Mouse (Mus musculus): ENCODE measurements around the gene Vim. TPM values are rescaled to one million over a fixed set of nuclear protein-coding genes. Genes with fewer than 3 reads are reported as not detected.
"Not testable (repeated sequence)": the region's sequence is repeated elsewhere in the genome, so short reads cannot be mapped to it uniquely, and the experiment has no call there.

The Vim gene
- polyA plus RNA-seq, 2 experiments = 70.8 to 98.0 TPM

DNA sequence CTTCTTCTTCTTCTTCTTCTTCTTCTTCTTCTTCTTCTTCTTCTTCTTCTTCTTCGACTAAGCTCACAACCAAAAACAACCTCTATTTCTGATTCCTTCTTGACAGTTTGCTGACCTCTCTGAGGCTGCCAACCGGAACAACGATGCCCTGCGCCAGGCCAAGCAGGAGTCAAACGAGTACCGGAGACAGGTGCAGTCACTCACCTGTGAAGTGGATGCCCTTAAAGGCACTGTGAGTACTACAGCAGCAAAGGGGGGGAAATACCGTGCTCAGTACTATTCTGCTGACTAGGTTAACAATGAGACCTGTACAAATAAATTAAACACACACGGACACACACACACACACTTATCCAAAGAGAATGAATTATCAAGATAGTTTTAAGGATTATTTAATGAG lies 5.6 kb downstream of the Vim start:
- Histone ChIP-seq H3K27me3 (ENCODE audit: control insufficient read depth, insufficient read depth, low read length) (peaks cover 19% of the 10 kb centered on the region), H3K9me3 (ENCODE audit: control insufficient read depth, low read length) (no peaks in the 10 kb centered on the region), H3K4me3 (ENCODE audit: insufficient read depth in 1 of 2, low read depth in 2 of 2, low read length in 2 of 2) (no peak overlapping the region), H3K4me2 (ENCODE audit: low read depth) (no peak overlapping the region), H3K27ac (no peak overlapping the region), H3K4me1 (replicated peaks; ENCODE audit: control insufficient read depth in 2 of 2, insufficient read depth in 2 of 2, low read length in 1 of 2) (peaks cover 0 to 10% of the 10 kb centered on the region in 2 experiments; a peak in 3 of 4 replicates), H3K36me3 (replicated peaks; ENCODE audit: control insufficient read depth, insufficient read depth, low read depth) (no peaks in the 10 kb centered on the region), H3K9ac (replicated peaks) (no peak overlapping the region)
- ATAC-seq (ENCODE audit: insufficient read depth) (no peak), DNase-seq (ENCODE audit: low read depth in 3 of 3, low spot score in 3 of 3) (no peak)
- WGBS (ENCODE audit: insufficient replicate concordance) = 78% methylated on average over 8 of the region's 8 CpGs
- TF ChIP-seq EP300 (IDR thresholded peaks at IDR 0.05; ENCODE audit: low read depth) (no peak), CTCF (IDR thresholded peaks at IDR 0.05; ENCODE audit: low read depth) (no peak)

GRCm38 (mm10) chr2:13579991-13580390 lies 6.3 kb downstream of the Vim start:
- no peak for ATAC-seq (ENCODE audit: insufficient read depth)
- H3K27ac ChIP-seq = no peak overlapping the region
- H3K4me1 ChIP-seq (replicated peaks; ENCODE audit: control insufficient read depth in 2 of 2, insufficient read depth in 2 of 2, low read length in 1 of 2) = peaks cover 0 to 5% of the 10 kb centered on the region in 2 experiments; a peak in 3 of 4 replicates
- 49% methylated on average over 11 of the region's 11 CpGs for WGBS (ENCODE audit: insufficient replicate concordance)
- TF ChIP-seq EP300 (IDR thresholded peaks at IDR 0.05; ENCODE audit: low read depth) = no peak
- TF ChIP-seq CTCF (IDR thresholded peaks at IDR 0.05; ENCODE audit: low read depth) = peak; percentile 78
- no peak overlapping the region for H3K4me3 ChIP-seq (ENCODE audit: insufficient read depth in 1 of 2, low read depth in 2 of 2, low read length in 2 of 2)
- no peaks in the 10 kb centered on the region for H3K9me3 ChIP-seq (ENCODE audit: control insufficient read depth, low read length)
- no peak overlapping the region for H3K9ac ChIP-seq (replicated peaks)
- DNase-seq (ENCODE audit: low read depth in 3 of 3, low spot score in 3 of 3) = no peak
- no peak overlapping the region for H3K4me2 ChIP-seq (ENCODE audit: low read depth)
- H3K36me3 ChIP-seq (replicated peaks; ENCODE audit: control insufficient read depth, insufficient read depth, low read depth) = no peaks in the 10 kb centered on the region
- peaks cover 13% of the 10 kb centered on the region for H3K27me3 ChIP-seq (ENCODE audit: control insufficient read depth, insufficient read depth, low read length)

- Histone ChIP-seq H3K4me1 (replicated peaks; ENCODE audit: control insufficient read depth in 2 of 2, insufficient read depth in 2 of 2, low read length in 1 of 2) (no peaks in the 10 kb centered on the region), H3K4me3 (ENCODE audit: insufficient read depth in 1 of 2, low read depth in 2 of 2, low read length in 2 of 2) (no peak overlapping the region), H3K4me2 (ENCODE audit: low read depth) (no peak overlapping the region), H3K9me3 (ENCODE audit: control insufficient read depth, low read length) (no peaks in the 10 kb centered on the region), H3K9ac (replicated peaks) (no peak overlapping the region), H3K27me3 (ENCODE audit: control insufficient read depth, insufficient read depth, low read length) (no peaks in the 10 kb centered on the region), H3K27ac (no peak overlapping the region), H3K36me3 (replicated peaks; ENCODE audit: control insufficient read depth, insufficient read depth, low read depth) (no peaks in the 10 kb centered on the region)
- ATAC-seq (ENCODE audit: insufficient read depth) = no peak
- DNase-seq (ENCODE audit: low read depth in 3 of 3, low spot score in 3 of 3) = no peak
- TF ChIP-seq CTCF (IDR thresholded peaks at IDR 0.05; ENCODE audit: low read depth) = no peak
- no peak for TF ChIP-seq EP300 (IDR thresholded peaks at IDR 0.05; ENCODE audit: low read depth)
- 50% methylated on average over 3 of the region's 3 CpGs for WGBS (ENCODE audit: insufficient replicate concordance)
These were observed 8.5 kb downstream of the Vim start for GRCm38 (mm10) chr2:13582184-13582583.

GRCm38 (mm10) chr2:13583746-13584145 lies 10.0 kb downstream of the Vim start:
- H3K9ac ChIP-seq (replicated peaks); H3K36me3 ChIP-seq (replicated peaks; ENCODE audit: control insufficient read depth, insufficient read depth, low read depth); H3K9me3 ChIP-seq (ENCODE audit: control insufficient read depth, low read length); ATAC-seq (ENCODE audit: insufficient read depth); H3K27ac ChIP-seq; H3K4me2 ChIP-seq (ENCODE audit: low read depth); H3K4me3 ChIP-seq (ENCODE audit: insufficient read depth in 1 of 2, low read depth in 2 of 2, low read length in 2 of 2); DNase-seq (ENCODE audit: low read depth in 3 of 3, low spot score in 3 of 3); H3K4me1 ChIP-seq (replicated peaks; ENCODE audit: control insufficient read depth in 2 of 2, insufficient read depth in 2 of 2, low read length in 1 of 2); H3K27me3 ChIP-seq (ENCODE audit: control insufficient read depth, insufficient read depth, low read length): not testable (repeated sequence)

GRCm38 (mm10) chr2:13593328-13593727 lies 19.6 kb downstream of the Vim start:
- no peaks in the 10 kb centered on the region for H3K4me1 ChIP-seq (replicated peaks; ENCODE audit: control insufficient read depth in 2 of 2, insufficient read depth in 2 of 2, low read length in 1 of 2)
- no peak overlapping the region for H3K4me3 ChIP-seq (ENCODE audit: insufficient read depth in 1 of 2, low read depth in 2 of 2, low read length in 2 of 2)
- no peak overlapping the region for H3K4me2 ChIP-seq (ENCODE audit: low read depth)
- no peaks in the 10 kb centered on the region; the same call in 1 of the 2 replicates for H3K27me3 ChIP-seq (ENCODE audit: control insufficient read depth, insufficient read depth, low read length)
- H3K9me3 ChIP-seq (ENCODE audit: control insufficient read depth, low read length) = no peaks in the 10 kb centered on the region
- no peak for DNase-seq (ENCODE audit: low read depth in 3 of 3, low spot score in 3 of 3)
- no peaks in the 10 kb centered on the region for H3K36me3 ChIP-seq (replicated peaks; ENCODE audit: control insufficient read depth, insufficient read depth, low read depth)
- TF ChIP-seq CTCF (IDR thresholded peaks at IDR 0.05; ENCODE audit: low read depth) (no peak), EP300 (IDR thresholded peaks at IDR 0.05; ENCODE audit: low read depth) (no peak)
- WGBS (ENCODE audit: insufficient replicate concordance) = 58% methylated on average over 4 of the region's 4 CpGs
- no peak overlapping the region for H3K27ac ChIP-seq
- no peak for ATAC-seq (ENCODE audit: insufficient read depth)
- no peak overlapping the region for H3K9ac ChIP-seq (replicated peaks)
